Mouse (Mus musculus): ENCODE measurements around the gene Ucp3. TPM values are rescaled to one million over a fixed set of nuclear protein-coding genes. Genes with fewer than 3 reads are reported as not detected.

Ucp3 gene
- polyA plus RNA-seq, 1 experiment, result not detected

DNA sequence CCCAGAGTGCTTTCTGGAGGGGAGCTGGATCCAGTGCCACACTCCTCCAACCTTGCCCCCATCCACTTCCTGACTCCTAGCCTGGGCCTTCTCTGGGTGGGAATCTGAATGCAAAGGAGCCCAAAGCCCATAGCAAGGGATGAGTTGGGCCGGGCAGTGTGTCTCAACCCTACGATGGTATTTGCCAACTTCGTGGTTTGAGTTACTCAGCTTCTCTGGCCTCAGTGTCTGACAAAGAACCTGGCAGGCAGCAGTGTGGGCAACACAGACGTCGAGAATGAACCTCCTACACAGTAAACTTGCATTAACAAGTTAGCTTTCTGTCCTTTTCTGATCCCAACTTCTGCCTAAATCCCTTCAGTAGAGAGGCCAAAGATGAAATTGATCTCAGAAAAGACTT is 11.7 kb downstream of the Ucp3 start:
- TF ChIP-seq TAL1 (IDR thresholded peaks at IDR 0.05; ENCODE audit: low read length) (no peak), GATA1 (IDR thresholded peaks at IDR 0.05; ENCODE audit: low read length) (no peak)
- Histone ChIP-seq H3K36me3 (ENCODE audit: control insufficient read depth) (peaks cover 3% of the 10 kb centered on the region; the same call in 1 of the 2 replicates), H3K27me3 (ENCODE audit: control insufficient read depth) (no peaks in the 10 kb centered on the region), H3K9me3 (ENCODE audit: control insufficient read depth, low read length) (no peaks in the 10 kb centered on the region), H3K4me1 (ENCODE audit: control insufficient read depth) (peaks cover 58% of the 10 kb centered on the region), H3K4me3 (replicated peaks) (no peak overlapping the region)

DNA sequence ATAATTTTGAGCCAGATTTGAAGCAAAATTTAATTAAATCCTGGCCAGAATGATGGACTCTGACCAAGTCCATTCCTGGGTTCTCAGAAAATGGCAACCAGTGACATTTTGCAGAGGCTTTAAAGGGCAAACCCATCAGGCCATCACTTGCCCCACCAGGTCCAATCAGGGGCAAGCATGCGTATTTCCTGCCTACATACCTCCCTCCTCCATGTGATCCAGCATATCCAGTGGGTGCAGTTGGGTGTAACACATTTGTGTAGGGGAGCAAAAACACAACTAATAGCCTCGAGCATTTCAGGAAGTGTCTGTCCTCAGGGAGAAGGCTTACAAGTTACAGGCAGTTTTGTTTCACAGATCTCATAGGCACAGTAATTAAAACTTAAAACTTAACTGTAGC is 14.5 kb downstream of the Ucp3 start:
- peaks cover 7% of the 10 kb centered on the region for H3K36me3 ChIP-seq (ENCODE audit: control insufficient read depth)
- no peaks in the 10 kb centered on the region for H3K27me3 ChIP-seq (ENCODE audit: control insufficient read depth)
- H3K4me3 ChIP-seq (replicated peaks), result no peak overlapping the region
- H3K9me3 ChIP-seq (ENCODE audit: control insufficient read depth, low read length), result no peaks in the 10 kb centered on the region
- TF ChIP-seq GATA1 (IDR thresholded peaks at IDR 0.05; ENCODE audit: low read length) (no peak), TAL1 (IDR thresholded peaks at IDR 0.05; ENCODE audit: low read length) (no peak)
- H3K4me1 ChIP-seq (ENCODE audit: control insufficient read depth), result peaks cover 55% of the 10 kb centered on the region

DNA sequence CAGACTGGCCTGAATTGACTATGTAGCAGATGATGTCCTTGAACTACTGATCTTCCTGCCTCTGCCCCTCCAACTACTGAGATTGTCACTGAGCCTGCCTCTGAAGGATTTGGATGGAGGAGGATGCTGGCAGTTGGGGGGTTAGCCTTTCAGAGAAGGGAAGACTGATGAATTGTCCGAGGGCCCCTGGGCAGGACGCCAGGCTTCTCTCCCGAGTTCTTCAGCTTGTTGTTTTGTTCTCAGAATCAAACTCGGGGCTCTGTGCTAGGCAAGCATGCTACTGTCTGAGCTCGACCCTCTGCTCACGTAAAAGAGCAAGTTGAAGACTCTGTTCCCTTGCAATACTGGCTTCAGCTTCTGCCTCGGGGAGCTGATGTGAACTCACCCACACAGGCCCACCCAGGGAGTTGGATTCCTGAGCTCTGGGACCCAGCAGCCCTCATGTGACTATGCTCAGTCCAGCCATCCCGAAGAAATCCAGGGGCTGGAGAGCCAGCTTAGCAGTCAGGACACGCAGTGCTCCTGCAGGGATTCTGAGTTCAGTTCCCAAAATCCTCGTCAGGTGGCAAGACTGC is 15.8 kb downstream of the Ucp3 start:
- H3K9me3 ChIP-seq (ENCODE audit: control insufficient read depth, low read length), result no peaks in the 10 kb centered on the region
- H3K27me3 ChIP-seq (ENCODE audit: control insufficient read depth), result no peaks in the 10 kb centered on the region
- no peak overlapping the region for H3K4me3 ChIP-seq (replicated peaks)
- H3K36me3 ChIP-seq (ENCODE audit: control insufficient read depth), result peaks cover 11% of the 10 kb centered on the region
- TF ChIP-seq GATA1 (IDR thresholded peaks at IDR 0.05; ENCODE audit: low read length) (no peak), TAL1 (IDR thresholded peaks at IDR 0.05; ENCODE audit: low read length) (no peak)
- H3K4me1 ChIP-seq (ENCODE audit: control insufficient read depth), result peaks cover 53% of the 10 kb centered on the region

DNA sequence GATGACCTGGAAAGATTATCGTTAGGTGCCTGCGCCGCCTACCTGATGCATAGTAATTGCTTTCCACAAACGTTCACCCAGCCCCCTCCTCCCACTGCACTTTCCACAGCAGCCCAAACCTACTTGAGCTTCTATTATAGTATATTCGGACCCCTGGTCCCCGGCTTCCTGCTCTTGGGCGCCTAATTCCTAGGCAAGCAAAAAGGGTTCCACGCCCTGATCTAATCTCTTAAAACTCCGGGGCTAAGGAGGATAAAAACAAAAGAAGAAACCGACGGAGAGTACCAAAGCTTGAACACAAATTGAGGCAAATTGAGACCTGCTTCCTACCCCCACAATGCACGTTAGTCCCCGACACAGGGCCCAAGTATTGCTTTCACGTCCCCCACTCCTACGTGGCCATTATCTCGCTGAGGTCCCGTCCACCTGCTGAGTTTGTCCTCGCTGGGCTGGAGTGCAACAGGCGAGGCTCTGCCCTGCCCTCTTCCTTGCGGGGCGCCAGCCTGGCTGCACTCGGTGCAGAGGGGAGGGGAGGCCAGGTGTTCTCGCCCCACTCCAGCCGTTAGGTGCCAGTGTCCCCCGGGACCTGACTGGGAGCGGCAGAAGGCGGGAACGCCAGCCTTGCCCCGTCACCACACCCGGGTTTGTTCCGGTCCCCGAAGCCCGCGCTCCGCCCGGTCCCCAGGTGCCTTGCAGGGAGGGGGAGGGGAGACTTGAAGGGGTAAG is 19.8 kb downstream of the Ucp3 start:
- TF ChIP-seq GATA1 (IDR thresholded peaks at IDR 0.05; ENCODE audit: low read length), result 0 out of 2 replicates have a peak, but pooled peaks have one; percentile 18
- TF ChIP-seq TAL1 (IDR thresholded peaks at IDR 0.05; ENCODE audit: low read length), result no peak
- H3K4me1 ChIP-seq (ENCODE audit: control insufficient read depth), result peaks cover 58% of the 10 kb centered on the region
- H3K4me3 ChIP-seq (replicated peaks), result peak overlapping the region; percentile 68
- H3K27me3 ChIP-seq (ENCODE audit: control insufficient read depth), result no peaks in the 10 kb centered on the region; the same call in 1 of the 2 replicates
- H3K36me3 ChIP-seq (ENCODE audit: control insufficient read depth), result peaks cover 48% of the 10 kb centered on the region
- no peaks in the 10 kb centered on the region for H3K9me3 ChIP-seq (ENCODE audit: control insufficient read depth, low read length)

DNA sequence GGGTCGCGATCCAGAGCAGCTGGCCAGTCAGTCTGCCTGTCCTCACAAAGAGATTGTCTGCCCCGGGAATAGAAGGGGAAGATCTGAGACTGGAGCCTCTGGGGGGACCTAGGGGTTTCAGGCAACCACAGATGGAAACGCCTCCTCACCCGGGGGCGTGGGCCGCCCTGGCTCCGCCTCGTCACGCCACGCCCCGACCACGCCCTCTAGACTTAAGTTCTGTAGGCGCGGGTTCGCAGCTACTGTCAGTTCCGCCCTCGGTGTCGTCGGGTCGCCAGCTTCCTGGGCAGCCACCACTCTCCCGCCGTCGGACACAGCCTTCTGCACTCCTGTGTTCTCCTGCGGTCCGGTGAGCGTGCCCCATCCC is 20.3 kb downstream of the Ucp3 start, which contains the start of gene Ucp2:
Gene Ucp2 (plus strand): TSS at position 221 of the 367 bp plus-strand sequence.
- Histone ChIP-seq H3K27me3 (ENCODE audit: control insufficient read depth) (no peaks in the 10 kb centered on the region; the same call in 1 of the 2 replicates), H3K4me3 (replicated peaks) (peak within 1 kb of the TSS; percentile 68), H3K9me3 (ENCODE audit: control insufficient read depth, low read length) (no peaks in the 10 kb centered on the region), H3K4me1 (ENCODE audit: control insufficient read depth) (peaks cover 63% of the 10 kb centered on the region), H3K36me3 (ENCODE audit: control insufficient read depth) (peaks cover 54% of the 10 kb centered on the region)
- no peak for TF ChIP-seq GATA1 (IDR thresholded peaks at IDR 0.05; ENCODE audit: low read length)
- TF ChIP-seq TAL1 (IDR thresholded peaks at IDR 0.05; ENCODE audit: low read length), result no peak

DNA sequence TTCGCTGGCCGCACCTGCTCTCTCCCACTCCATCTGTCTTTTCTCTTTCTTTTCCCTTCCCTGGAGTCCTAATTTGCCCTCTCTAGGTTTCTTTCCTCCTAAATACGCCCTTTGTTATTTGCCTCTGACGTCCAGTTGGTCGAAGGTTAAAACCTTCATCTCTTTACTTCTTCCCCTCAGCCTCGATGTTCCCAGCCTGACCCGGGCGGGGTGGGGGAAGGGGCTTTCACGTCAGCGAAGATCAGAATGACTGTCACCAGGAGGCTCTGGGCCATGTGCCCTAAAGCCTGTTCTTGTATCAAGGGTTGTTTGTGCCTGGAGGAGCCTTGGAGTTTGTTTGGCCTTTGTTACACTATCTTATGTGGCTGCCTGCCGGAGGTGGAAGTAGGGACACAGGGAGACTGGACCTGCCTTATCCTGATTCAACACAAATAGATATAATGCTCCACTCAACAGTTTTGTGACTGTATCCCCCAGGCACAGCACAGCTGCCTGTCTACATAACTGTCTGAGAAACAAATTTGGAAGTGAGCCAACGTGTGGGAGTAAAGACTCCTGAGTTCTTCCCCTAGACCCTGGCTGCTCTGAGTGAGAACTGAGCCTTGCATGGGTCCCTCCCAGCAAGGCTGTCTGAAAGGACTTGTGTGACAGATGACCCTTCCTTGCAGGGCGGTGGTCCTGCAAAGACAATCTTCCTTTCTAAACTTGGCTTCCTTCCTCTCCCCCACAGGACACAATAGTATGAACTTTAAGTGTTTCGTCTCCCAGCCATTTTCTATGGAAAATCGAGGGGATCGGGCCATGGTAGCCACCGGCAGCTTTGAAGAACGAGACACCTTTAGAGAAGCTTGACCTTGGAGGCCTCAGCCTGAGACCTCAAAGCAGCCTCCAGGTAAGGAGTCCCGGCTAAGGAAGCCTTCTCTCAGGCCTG is 21.0 kb downstream of the Ucp3 start:
- H3K36me3 ChIP-seq (ENCODE audit: control insufficient read depth), result peaks cover 60% of the 10 kb centered on the region
- TF ChIP-seq GATA1 (IDR thresholded peaks at IDR 0.05; ENCODE audit: low read length) (no peak), TAL1 (IDR thresholded peaks at IDR 0.05; ENCODE audit: low read length) (no peak)

DNA sequence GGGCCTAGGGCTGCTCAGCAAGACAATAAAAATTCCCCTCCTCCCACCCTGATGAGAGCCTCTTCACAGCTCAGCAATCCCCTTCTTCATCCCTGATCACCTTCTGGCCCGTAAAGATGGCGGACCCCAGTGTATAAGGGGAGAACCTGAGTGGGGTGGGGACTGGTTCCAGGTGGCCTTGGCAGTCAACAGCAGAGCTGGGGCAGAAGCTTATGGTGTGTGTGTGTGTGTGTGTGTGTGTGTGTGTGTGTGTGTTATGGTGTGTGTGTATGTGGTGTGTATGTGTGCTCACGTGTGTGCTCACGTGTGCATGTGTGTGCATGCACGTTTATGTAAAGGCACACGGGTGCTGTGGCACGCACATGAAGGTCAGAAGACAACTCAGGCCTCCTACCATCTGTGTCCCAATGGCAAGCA is 21.6 kb downstream of the Ucp3 start:
- TF ChIP-seq TAL1 (IDR thresholded peaks at IDR 0.05; ENCODE audit: low read length) (no peak), GATA1 (IDR thresholded peaks at IDR 0.05; ENCODE audit: low read length) (no peak)
- peak overlapping the region; percentile 68 for H3K4me3 ChIP-seq (replicated peaks)
- peaks cover 71% of the 10 kb centered on the region for H3K4me1 ChIP-seq (ENCODE audit: control insufficient read depth)
- peaks cover 67% of the 10 kb centered on the region for H3K36me3 ChIP-seq (ENCODE audit: control insufficient read depth)
- H3K27me3 ChIP-seq (ENCODE audit: control insufficient read depth), result no peaks in the 10 kb centered on the region; the same call in 1 of the 2 replicates
- no peaks in the 10 kb centered on the region for H3K9me3 ChIP-seq (ENCODE audit: control insufficient read depth, low read length)

More for the DNA sequence above, 21.0 kb downstream of the Ucp3 start:
- Histone ChIP-seq H3K4me3 (replicated peaks) (peak overlapping the region; percentile 68), H3K9me3 (ENCODE audit: control insufficient read depth, low read length) (no peaks in the 10 kb centered on the region), H3K27me3 (ENCODE audit: control insufficient read depth) (no peaks in the 10 kb centered on the region; the same call in 1 of the 2 replicates), H3K4me1 (ENCODE audit: control insufficient read depth) (peaks cover 65% of the 10 kb centered on the region)

DNA sequence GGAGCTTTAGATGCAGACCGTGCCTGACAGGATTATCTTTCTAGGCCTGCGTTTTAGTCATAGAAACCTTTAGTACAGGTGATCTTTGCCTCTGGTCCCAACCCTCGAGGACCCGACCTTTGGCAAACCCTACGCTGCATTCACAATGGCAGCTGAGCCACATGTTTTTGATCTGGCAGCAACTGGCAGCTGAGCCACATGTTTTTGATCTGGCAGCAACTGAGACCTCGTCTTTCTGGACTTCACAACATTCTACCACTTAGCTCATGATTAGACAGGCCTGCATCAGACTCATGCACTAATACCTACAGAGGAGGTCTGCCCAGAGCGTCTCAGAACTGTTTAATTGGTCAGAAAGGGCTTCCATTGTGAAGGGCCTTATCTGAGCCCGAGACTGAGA is 22.3 kb downstream of the Ucp3 start:
- Histone ChIP-seq H3K36me3 (ENCODE audit: control insufficient read depth) (peaks cover 70% of the 10 kb centered on the region), H3K4me3 (replicated peaks) (peak overlapping the region; percentile 68), H3K9me3 (ENCODE audit: control insufficient read depth, low read length) (no peaks in the 10 kb centered on the region), H3K27me3 (ENCODE audit: control insufficient read depth) (no peaks in the 10 kb centered on the region; the same call in 1 of the 2 replicates), H3K4me1 (ENCODE audit: control insufficient read depth) (peaks cover 71% of the 10 kb centered on the region)
- TF ChIP-seq GATA1 (IDR thresholded peaks at IDR 0.05; ENCODE audit: low read length) (no peak), TAL1 (IDR thresholded peaks at IDR 0.05; ENCODE audit: low read length) (no peak)
